Mouse (Mus musculus) myocyte (in vitro differentiated cells): ENCODE results near the gene Susd6.

Source experiments
- POLR2A ChIP-seq: IDR thresholded peaks from one replicate; pipeline ENCODE4 v1.6.1; 2011; ENCODE audit warnings: low read depth, mild to moderate bottlenecking, control low read depth, moderate library complexity; ENCODE audit not compliant: insufficient read length
- TCF12 ChIP-seq: IDR thresholded peaks from one replicate; pipeline ENCODE4 v1.6.1; 2011; ENCODE audit warnings: mild to moderate bottlenecking, control low read depth; ENCODE audit not compliant: poor library complexity, insufficient read depth, severe bottlenecking

GRCm38 (mm10) chr12:80837614-80838013 lies 47.3 kb downstream of the Susd6 start:
- no peak for TF ChIP-seq TCF12
- TF ChIP-seq POLR2A, result no peak
